Mouse (Mus musculus) neural tube, embryonic 12.5 days (tissue): Measurements from ENCODE around the gene Prdx2. TPM values are rescaled to one million over a fixed set of nuclear protein-coding genes. Genes with fewer than 3 reads are reported as not detected.
A peak's percentile ranks its signal among the peaks of the same experiment; 100 is the strongest.

Experiments used
- ATAC-seq: fragments of 200-750 bp; cut with Nextera tagmentation; 2 replicates; pipeline ENCODE4 v1.8.0; 2017; ENCODE audit warnings: low read depth, mild to moderate bottlenecking, moderate TSS enrichment, moderate library complexity; ENCODE audit not compliant: low FRiP score
- H3K27ac ChIP-seq: fragments of 300-500 bp; sonication (generic); 2 replicates; pipeline ENCODE4 v1.5.1; 2016
- H3K27me3 ChIP-seq: fragments of 300-500 bp; sonication (generic); replicated peaks from 2 replicates; pipeline ENCODE4 v1.6.1; 2016; ENCODE audit warnings: mild to moderate bottlenecking
- H3K36me3 ChIP-seq: fragments of 300-500 bp; sonication (generic); 2 replicates; pipeline ENCODE4 v1.6.1; 2016; ENCODE audit warnings: mild to moderate bottlenecking
- H3K4me1 ChIP-seq: fragments of 300-500 bp; sonication (generic); 2 replicates; pipeline ENCODE4 v1.6.1; 2016
- H3K4me2 ChIP-seq: fragments of 300-500 bp; sonication (generic); replicated peaks from 2 replicates; pipeline ENCODE4 v1.6.1; 2016; ENCODE audit warnings: mild to moderate bottlenecking
- H3K4me3 ChIP-seq: fragments of 300-500 bp; sonication (generic); 2 replicates; pipeline ENCODE4 v1.5.1; 2016
- H3K9ac ChIP-seq: fragments of 300-500 bp; sonication (generic); 2 replicates; pipeline ENCODE4 v1.6.1; 2016; ENCODE audit warnings: mild to moderate bottlenecking
- H3K9me3 ChIP-seq: fragments of 300-500 bp; sonication (generic); 2 replicates; pipeline ENCODE4 v1.6.1; 2016; ENCODE audit warnings: mild to moderate bottlenecking
- WGBS: fragments of 180-500 bp; shearing (Covaris S2); methylation state at CpG from one replicate; pipeline ENCODE4 v1.1.7; 2016; 5-methylcytosine and 5-hydroxymethylcytosine counted together
- polyA plus RNA-seq: library from polyadenylated mRNA; unstranded; fragments of >200 nt; fragmentation: Nextera tagmentation; extraction: Ambion mirVana; gene quantifications from 2 replicates; pipeline ENCODE4 v1.2.1, GENCODE M21; 2016

Prdx2 gene
- polyA plus RNA-seq, 1 experiment from 2014 or later, result 1,247 TPM

DNA sequence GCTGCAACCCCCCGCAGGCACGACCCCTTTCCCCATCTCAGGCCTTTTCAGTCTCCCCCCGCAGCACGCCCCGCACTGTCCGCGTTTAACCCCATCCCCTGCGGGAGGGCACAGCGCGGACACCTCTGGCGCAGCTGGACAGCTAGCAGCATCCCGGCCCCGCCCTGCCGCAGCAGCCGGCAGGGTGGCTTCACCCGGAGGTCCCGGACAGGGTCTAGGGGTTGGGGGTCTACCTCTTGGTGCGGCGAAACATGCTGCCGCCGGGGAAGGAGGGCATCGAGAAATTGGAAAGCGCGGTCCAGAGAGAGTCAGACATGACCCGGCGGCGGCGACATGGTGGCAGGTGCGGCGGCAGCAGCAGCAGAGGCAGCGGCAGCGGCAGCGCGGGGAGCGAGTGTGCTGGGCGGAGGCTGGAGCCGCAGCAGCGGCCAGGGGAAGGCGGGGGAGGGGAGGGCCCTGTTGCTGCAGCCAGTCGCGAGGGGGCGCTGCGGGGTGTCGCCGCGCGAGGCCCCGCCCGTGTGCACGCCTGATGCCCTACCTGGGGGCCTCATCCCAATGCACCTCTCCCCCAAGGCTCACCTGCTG lies 32.3 kb upstream of the Prdx2 start, which contains the start of gene Mast1:
Gene Mast1 (minus strand): TSS at position 398 of the 585 bp plus-strand sequence.
- Histone ChIP-seq H3K9ac (peak within 1 kb of the TSS; percentile 88), H3K27me3 (peaks cover 39% of the 10 kb centered on the region), H3K4me1 (peaks cover 33% of the 10 kb centered on the region), H3K9me3 (no peaks in the 10 kb centered on the region), H3K36me3 (no peaks in the 10 kb centered on the region), H3K4me3 (peak within 1 kb of the TSS; percentile 69), H3K27ac (peak within 1 kb of the TSS; percentile 75), H3K4me2 (peak within 1 kb of the TSS; percentile 80)
- under 1% methylated on average over 50 of the region's 50 CpGs for WGBS
- ATAC-seq, result peak; percentile 57

DNA sequence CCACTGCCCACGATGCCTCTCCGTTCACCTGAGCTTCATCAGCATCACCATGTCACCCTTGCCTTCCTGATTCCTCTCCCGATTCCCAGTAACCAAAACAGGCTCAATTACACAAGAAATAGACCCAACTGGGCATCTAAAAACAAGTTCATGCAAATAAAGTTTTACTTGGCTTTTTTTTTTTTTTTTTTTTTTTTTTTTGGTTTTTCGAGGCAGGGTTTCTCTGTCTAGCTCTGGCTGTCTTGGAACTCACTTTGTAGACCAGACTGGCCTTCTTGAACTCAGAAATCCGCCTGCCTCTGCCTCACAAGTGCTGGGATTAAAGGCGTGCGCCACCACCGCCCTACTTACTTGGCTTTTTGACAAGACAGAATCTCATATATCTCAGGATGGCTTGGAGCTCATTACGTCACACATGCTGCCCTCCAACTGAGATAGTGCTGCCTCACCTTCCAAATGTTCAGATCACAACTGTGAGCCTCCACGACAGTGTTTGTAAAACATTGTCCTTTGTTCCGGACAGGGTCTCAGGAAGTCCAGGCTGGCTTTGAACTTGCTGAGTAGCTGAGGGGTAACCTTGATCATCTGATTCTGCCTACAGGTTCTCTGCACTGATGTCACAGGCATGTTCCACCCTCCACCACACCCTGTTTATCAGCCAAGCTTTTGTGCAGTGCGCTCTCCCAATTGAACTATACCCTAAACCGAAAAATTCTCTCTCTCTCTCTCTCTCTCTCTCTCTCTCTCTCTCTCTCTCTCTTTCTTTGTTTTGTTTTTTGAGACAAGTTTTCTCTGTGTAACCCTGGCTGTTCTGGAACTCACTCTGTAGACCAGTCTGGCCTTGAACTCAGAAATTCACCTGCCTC lies 31.5 kb upstream of the Prdx2 start:
- peak overlapping the region; percentile 80 for H3K4me2 ChIP-seq
- H3K9me3 ChIP-seq, result no peaks in the 10 kb centered on the region
- ATAC-seq, result no peak
- H3K36me3 ChIP-seq, result no peaks in the 10 kb centered on the region
- H3K9ac ChIP-seq, result no peak overlapping the region; the same call in 1 of the 2 replicates
- 68% methylated on average over 13 of the region's 13 CpGs for WGBS
- H3K27me3 ChIP-seq, result peaks cover 37% of the 10 kb centered on the region
- H3K4me1 ChIP-seq, result peaks cover 33% of the 10 kb centered on the region
- H3K4me3 ChIP-seq, result no peak overlapping the region; the same call in 1 of the 2 replicates
- H3K27ac ChIP-seq, result no peak overlapping the region

DNA sequence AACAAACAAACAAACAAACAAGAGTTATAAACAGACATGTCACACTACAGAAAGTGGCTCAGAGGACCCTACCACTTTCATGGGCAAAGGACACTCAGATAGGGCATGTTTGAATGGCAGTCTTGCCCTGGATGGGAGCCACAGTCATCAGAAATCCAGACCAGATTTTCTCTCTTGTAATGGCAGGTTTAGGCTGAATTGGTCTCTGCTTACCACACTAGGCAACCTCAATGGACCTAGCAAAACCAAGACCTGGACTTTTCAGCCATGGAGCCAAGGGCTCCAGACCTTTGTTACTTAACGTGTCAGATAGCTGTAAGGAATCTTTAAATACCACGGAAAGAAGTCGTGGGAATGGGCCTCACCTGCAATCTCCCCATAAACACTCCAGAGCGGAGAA lies 25.7 kb upstream of the Prdx2 start:
- WGBS, result 16% methylated on average over 4 of the region's 4 CpGs
- no peaks in the 10 kb centered on the region for H3K9me3 ChIP-seq
- no peak overlapping the region for H3K9ac ChIP-seq
- no peak for ATAC-seq
- H3K4me2 ChIP-seq, result no peak overlapping the region
- H3K4me3 ChIP-seq, result no peak overlapping the region
- H3K36me3 ChIP-seq, result no peaks in the 10 kb centered on the region
- H3K27me3 ChIP-seq, result peaks cover 52% of the 10 kb centered on the region
- H3K27ac ChIP-seq, result no peak overlapping the region
- H3K4me1 ChIP-seq, result peaks cover 17% of the 10 kb centered on the region; the same call in 1 of the 2 replicates

DNA sequence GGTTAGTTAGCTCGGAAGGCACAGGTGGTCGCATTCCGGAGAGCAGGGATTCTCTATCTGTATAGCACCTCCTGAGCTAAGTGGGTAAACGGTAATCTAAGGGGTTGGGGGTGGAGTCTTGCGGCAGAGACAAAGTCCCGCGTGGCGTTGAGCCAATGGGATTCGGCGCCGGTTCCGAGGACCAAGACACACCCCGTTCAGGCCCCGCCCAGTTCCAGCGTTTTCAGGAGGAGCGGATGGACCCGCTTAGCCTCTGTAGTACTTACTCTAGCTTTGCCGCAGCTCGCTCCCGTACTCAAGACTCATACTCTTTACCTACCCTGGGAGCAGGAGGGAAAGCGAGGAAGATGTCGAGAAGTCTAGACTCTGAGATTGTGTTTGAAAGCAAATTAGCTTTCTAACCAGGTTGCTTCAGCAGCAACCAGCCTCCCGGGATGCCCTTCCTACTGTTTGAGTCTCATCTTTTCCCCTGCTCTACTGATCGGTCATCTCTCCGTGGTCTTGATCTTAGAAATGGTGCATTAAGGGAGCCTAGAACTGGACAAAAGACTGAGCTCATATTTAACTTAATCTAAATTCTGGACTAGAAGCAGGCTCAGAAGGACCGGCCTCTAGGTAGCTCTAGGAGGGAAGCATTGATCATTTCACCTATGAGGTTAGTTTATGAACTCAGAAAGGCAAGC lies 24.8 kb upstream of the Prdx2 start:
- no peak overlapping the region for H3K27ac ChIP-seq
- WGBS, result 2% methylated on average over 26 of the region's 26 CpGs
- no peak for ATAC-seq
- no peaks in the 10 kb centered on the region for H3K36me3 ChIP-seq
- peak overlapping the region; percentile 62; the same call in 1 of the 2 replicates for H3K4me3 ChIP-seq
- H3K27me3 ChIP-seq, result peaks cover 57% of the 10 kb centered on the region
- peaks cover 17% of the 10 kb centered on the region; the same call in 1 of the 2 replicates for H3K4me1 ChIP-seq
- H3K9me3 ChIP-seq, result no peaks in the 10 kb centered on the region
- H3K4me2 ChIP-seq, result peak overlapping the region; percentile 94
- H3K9ac ChIP-seq, result no peak overlapping the region

DNA sequence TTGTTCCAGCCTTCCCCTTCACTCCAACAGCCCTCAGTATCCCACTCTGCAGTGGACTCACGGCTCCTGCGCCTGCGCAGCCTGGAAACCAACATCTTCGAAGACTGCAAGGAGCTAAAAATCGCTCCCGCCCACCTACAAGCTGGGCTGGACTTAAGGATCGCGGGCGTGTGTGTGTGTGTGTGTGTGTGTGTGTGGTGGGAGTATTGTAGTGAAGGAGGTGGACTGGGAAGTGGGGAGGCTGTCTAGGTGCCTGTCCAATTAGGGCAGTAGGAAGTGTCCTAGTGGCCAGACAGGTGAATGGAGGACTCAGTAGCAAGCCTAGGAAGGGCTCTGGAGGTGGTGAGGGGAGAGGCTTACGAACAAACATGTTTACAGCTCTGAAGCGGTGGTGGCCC lies 24.2 kb upstream of the Prdx2 start:
- no peaks in the 10 kb centered on the region for H3K9me3 ChIP-seq
- 4% methylated on average over 11 of the region's 11 CpGs for WGBS
- H3K9ac ChIP-seq, result peak overlapping the region; percentile 72; the same call in 1 of the 2 replicates
- peak overlapping the region; percentile 62 for H3K4me3 ChIP-seq
- H3K4me2 ChIP-seq, result peak overlapping the region; percentile 94
- H3K27ac ChIP-seq, result no peak overlapping the region
- H3K4me1 ChIP-seq, result peaks cover 17% of the 10 kb centered on the region; the same call in 1 of the 2 replicates
- H3K27me3 ChIP-seq, result peaks cover 63% of the 10 kb centered on the region
- peak; percentile 52 for ATAC-seq
- no peaks in the 10 kb centered on the region for H3K36me3 ChIP-seq

DNA sequence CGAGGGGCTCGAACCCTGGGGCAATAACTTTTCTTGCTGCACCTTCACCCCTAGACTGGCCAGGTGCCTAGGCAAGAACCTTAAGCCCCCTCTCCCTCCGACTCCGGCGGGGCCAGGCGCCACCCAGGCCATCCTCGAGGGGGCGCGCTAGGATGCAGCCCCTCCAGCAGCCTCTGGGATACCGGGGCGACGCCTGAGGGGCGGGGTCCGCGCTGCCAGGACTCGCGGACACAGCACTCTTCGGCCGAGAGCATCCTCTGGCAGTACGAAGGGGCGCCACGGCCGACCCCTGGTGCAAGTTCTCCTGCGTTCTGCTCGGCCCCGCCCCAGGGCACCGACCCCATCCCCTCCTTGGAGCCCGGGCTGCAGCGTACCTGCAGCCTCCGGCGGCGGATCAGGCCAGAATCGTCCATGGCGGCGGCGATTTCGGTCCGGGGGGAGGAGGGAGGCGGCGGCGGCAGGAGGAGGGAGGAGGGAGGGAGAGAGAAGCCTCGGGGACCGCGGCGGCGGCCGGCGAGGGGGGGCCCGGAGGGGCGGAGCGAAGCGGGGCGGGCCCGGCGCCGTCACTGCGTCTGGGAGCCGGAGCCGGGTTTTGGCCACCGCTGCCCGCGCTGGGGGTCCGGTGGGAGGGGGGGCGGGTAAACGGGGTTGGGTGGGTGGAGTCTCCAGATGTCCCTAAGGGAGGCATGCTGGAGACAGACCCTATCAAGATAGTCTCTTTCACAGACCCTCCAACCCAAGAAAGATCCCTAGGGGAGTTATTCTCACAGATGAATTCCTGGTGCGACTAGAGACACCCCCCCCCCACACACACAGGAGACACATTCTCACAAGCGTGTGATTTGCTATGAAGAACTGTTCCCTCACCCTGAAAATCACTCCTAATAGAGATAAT lies 23.5 kb upstream of the Prdx2 start:
- Histone ChIP-seq H3K36me3 (no peaks in the 10 kb centered on the region), H3K4me1 (peaks cover 17% of the 10 kb centered on the region; the same call in 1 of the 2 replicates), H3K27ac (no peak overlapping the region), H3K9me3 (no peaks in the 10 kb centered on the region), H3K4me2 (peak overlapping the region; percentile 94), H3K27me3 (peaks cover 69% of the 10 kb centered on the region), H3K9ac (peak overlapping the region; percentile 72), H3K4me3 (peak overlapping the region; percentile 62)
- WGBS, result under 1% methylated on average over 48 of the region's 67 CpGs
- peak; percentile 72 for ATAC-seq

DNA sequence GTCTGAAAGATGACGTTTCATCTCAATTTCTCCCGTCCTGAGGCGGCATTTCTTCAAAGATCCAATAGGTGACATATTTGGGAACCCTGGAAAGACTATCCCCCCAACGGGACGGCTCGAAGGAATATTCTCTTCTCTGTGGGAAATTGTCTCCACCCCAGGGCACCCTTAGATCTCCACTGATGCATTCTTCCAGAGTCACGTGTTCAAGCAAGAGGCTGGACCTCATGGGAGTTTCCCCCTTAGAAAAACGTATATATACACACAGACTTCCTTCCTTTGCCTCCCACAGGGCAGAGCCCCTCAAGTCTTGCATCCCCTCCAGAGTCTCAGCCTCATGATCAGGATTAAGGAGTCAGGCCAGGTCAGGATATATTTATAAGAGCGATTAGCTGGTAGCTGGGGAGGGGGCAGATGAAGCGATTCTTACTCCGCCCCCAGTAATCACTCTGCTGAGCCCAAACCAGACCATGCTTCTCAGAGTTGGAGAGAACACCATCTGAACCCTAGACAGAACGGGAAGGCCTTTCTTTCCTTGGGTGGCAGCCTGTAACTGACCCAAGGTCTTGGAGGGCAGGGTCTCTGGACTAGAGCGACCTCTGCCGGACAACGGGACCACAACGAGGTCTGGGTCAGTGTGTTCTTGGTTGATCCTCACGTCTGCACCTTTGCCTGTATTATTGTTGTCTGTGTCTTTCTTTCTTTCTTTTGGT lies 22.7 kb upstream of the Prdx2 start, which contains the start of gene Rtbdn:
Gene Rtbdn (plus strand): TSS at position 464 of the 713 bp plus-strand sequence.
- Histone ChIP-seq H3K27ac (no peak within 1 kb of the TSS), H3K9me3 (no peaks in the 10 kb centered on the region), H3K4me1 (peaks cover 17% of the 10 kb centered on the region; the same call in 1 of the 2 replicates), H3K4me3 (peak within 1 kb of the TSS; percentile 62), H3K36me3 (no peaks in the 10 kb centered on the region), H3K27me3 (peaks cover 76% of the 10 kb centered on the region), H3K4me2 (peak within 1 kb of the TSS; percentile 94), H3K9ac (peak within 1 kb of the TSS; percentile 72)
- no peak for ATAC-seq
- 9% methylated on average over 17 of the region's 17 CpGs for WGBS

DNA sequence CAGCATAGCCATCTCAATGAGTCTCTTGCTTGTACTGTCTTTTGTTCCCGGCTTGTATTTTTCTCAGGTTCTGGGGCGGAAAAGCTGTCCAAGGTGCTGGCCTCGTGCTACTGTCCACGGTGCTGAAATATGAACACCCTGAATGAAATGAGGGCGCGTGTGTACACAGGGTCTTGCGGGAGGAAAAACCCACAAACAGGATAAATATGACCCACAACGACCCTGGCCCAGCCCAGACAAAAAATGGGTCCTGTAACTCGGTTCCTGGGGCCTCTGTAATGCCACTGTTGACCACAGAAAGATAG lies 22.2 kb upstream of the Prdx2 start:
- ATAC-seq, result no peak
- Histone ChIP-seq H3K4me3 (no peak overlapping the region), H3K4me2 (peak overlapping the region; percentile 94; the same call in 1 of the 2 replicates), H3K4me1 (peaks cover 17% of the 10 kb centered on the region; the same call in 1 of the 2 replicates), H3K9me3 (no peaks in the 10 kb centered on the region), H3K27me3 (peaks cover 81% of the 10 kb centered on the region), H3K36me3 (no peaks in the 10 kb centered on the region), H3K9ac (no peak overlapping the region), H3K27ac (no peak overlapping the region)
- WGBS, result 18% methylated on average over 9 of the region's 9 CpGs

DNA sequence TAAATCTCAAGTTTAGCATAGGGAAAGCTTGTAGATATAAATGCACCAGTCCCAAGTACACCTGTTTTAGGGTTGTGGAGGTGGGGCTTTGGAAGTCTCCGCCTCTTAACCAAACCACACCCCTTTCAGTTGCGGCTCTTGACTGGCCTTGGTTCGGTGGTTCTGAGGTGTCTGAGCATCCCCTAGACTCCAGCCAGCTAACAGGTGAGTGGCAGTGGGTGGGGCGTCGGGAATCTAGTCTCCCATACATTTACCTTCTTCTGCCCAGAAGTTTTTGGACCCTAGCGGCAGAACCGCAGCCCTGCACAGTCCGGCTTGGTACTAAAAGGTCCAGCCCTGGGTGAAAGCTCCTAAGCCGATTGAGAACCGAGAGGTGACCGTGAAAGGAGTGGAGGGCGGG lies 19.6 kb upstream of the Prdx2 start:
- WGBS, result 22% methylated on average over 12 of the region's 12 CpGs
- no peak for ATAC-seq
- Histone ChIP-seq H3K36me3 (no peaks in the 10 kb centered on the region), H3K4me1 (peaks cover 11% of the 10 kb centered on the region; the same call in 1 of the 2 replicates), H3K9ac (no peak overlapping the region), H3K27me3 (peaks cover 73% of the 10 kb centered on the region), H3K9me3 (no peaks in the 10 kb centered on the region), H3K27ac (no peak overlapping the region), H3K4me3 (no peak overlapping the region), H3K4me2 (no peak overlapping the region)

DNA sequence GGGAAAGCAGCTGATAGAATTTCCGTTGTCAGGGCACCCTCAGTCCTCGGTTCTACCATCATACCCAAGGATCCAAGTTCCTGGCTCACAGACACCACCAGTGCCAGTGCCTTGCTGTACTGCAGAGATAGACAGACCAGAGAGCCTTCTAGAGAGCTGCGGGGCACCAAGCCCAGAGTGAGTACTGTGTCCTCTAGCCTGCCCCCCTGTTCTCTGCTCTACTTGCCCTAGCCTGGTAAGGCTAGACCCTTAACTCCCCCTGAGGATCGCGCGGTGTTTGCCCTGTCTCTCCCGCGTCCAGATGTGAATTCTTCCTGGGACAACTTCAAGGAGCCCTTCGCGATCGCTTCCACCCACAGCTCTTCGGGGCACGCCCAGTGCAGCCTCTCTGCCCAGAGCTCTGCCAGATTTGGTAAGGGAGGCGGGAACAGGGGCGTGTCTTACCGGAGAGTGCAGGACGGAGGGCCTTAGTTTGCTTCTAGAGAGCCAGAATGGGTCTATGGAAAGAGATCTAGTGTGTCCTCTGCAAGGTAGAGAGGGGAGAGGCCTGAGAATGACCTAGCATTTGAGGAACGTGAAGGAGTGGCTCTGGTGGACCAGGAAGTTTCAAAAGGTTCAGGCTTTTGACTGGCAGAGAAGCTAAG lies 16.7 kb upstream of the Prdx2 start:
- H3K36me3 ChIP-seq, result peaks cover 7% of the 10 kb centered on the region
- WGBS, result 7% methylated on average over 18 of the region's 18 CpGs
- H3K27ac ChIP-seq, result no peak overlapping the region
- no peaks in the 10 kb centered on the region for H3K4me1 ChIP-seq
- H3K4me2 ChIP-seq, result no peak overlapping the region
- no peaks in the 10 kb centered on the region for H3K9me3 ChIP-seq
- no peak for ATAC-seq
- peaks cover 48% of the 10 kb centered on the region for H3K27me3 ChIP-seq
- no peak overlapping the region for H3K9ac ChIP-seq
- H3K4me3 ChIP-seq, result no peak overlapping the region
